Mouse (Mus musculus) embryonic fibroblast, embryonic 13.5 days (primary cell): ENCODE measurements around the gene 6030458C11Rik. TPM values are rescaled to one million over a fixed set of nuclear protein-coding genes. Genes with fewer than 3 reads are reported as not detected.

Experiments
- H3K27ac ChIP-seq: 2 replicates; pipeline ENCODE4 v1.5.1; 2012; ENCODE audit warnings: low read length, control low read depth, inconsistent platforms; ENCODE audit not compliant: insufficient read depth
- H3K4me1 ChIP-seq: 2 replicates; pipeline ENCODE4 v1.6.1; 2011; ENCODE audit warnings: low read length; ENCODE audit not compliant: control insufficient read depth, insufficient read depth
- H3K4me3 ChIP-seq: 2 replicates; pipeline ENCODE4 v1.5.1; 2011; ENCODE audit warnings: mild to moderate bottlenecking, control low read depth, low read length; ENCODE audit not compliant: insufficient read depth
- CTCF ChIP-seq: IDR thresholded peaks from 2 replicates; pipeline ENCODE4 v1.5.1; 2011; ENCODE audit warnings: mild to moderate bottlenecking, control low read depth, low read length, moderate library complexity, borderline replicate concordance; ENCODE audit not compliant: insufficient read depth
- POLR2A ChIP-seq: IDR thresholded peaks from 2 replicates; pipeline ENCODE4 v1.6.1; 2011; ENCODE audit warnings: low read depth, mild to moderate bottlenecking, control low read depth, low read length, moderate library complexity
- polyA plus RNA-seq: library from polyadenylated mRNA; stranded (reverse); fragments of >200 nt; gene quantifications from 2 replicates; pipeline ENCODE4 v1.2.4, GENCODE M21; 2011; ENCODE audit warnings: low read depth; ENCODE audit not compliant: missing spikeins, insufficient read length

Gene 6030458C11Rik
- polyA plus RNA-seq, 1 experiment: 22.5 TPM

- H3K4me1 ChIP-seq: no peaks in the 10 kb centered on the region; the same call in 1 of the 2 replicates
- no peak overlapping the region for H3K27ac ChIP-seq
- H3K4me3 ChIP-seq: no peak overlapping the region
- TF ChIP-seq POLR2A (no peak), CTCF (no peak)
These were observed 29.0 kb downstream of the 6030458C11Rik start for GRCm38 (mm10) chr15:12795457-12795894.

GRCm38 (mm10) chr15:12794311-12794710 is 30.1 kb downstream of the 6030458C11Rik start:
- no peak for TF ChIP-seq POLR2A
- TF ChIP-seq CTCF: no peak
- no peak overlapping the region for H3K4me3 ChIP-seq
- H3K4me1 ChIP-seq: no peaks in the 10 kb centered on the region; the same call in 1 of the 2 replicates
- no peak overlapping the region for H3K27ac ChIP-seq

GRCm38 (mm10) chr15:12789406-12789867 is 35.0 kb downstream of the 6030458C11Rik start:
- no peak overlapping the region for H3K27ac ChIP-seq
- TF ChIP-seq CTCF (no peak), POLR2A (no peak)

DNA sequence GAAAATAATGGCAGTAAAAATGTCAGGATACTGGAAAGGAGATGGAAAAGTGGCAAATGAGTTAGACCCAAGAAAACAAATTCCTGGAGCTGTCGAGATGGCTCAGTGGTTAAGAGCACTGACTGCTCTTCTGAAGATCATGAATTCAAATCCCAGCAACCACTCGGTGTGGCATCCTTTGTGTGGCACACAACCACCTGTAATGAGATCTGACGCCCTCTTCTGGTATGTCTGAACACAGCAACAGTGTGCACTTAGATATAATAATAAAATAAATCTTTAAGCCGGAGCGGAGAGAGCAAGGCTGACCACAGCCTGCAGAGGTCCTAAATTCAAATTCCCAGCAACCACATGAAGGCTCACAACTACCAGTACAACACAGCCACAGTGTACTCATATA is 35.9 kb downstream of the 6030458C11Rik start:
- TF ChIP-seq POLR2A (no peak), CTCF (no peak)
- Histone ChIP-seq H3K4me3 (no peak overlapping the region), H3K27ac (no peak overlapping the region), H3K4me1 (no peaks in the 10 kb centered on the region)

More at GRCm38 (mm10) chr15:12789406-12789867, 35.0 kb downstream of the 6030458C11Rik start:
- Histone ChIP-seq H3K4me1 (no peaks in the 10 kb centered on the region), H3K4me3 (no peak overlapping the region)

DNA sequence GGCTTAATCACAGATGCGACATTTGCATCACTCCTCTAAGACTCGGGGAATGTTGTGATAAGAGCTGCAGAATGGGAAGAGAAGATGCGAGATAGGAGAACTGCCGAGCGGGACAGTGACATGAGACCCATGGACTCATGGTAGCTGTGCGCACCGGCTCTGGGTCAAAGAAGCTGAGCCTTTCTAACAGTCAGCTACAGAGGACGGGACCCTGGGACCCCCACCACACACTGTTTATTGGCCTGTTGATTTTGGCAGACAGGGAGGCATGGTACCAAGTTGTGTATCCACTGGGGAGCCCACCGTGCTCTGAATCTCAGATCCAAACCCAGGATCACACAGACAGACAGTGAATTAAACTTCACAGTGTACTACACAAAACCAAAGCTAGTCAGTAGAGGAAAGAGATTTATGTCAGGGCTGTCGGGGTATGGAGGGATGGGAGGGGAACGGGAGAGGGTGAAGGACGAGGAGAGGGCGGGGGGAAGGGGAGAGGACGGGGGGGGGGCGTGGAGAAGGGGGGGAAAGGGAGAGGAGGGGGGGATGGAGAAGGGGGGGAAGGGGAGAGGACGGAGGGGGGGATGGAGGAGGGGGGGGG is 42.6 kb downstream of the 6030458C11Rik start:
- TF ChIP-seq CTCF: no peak
- TF ChIP-seq POLR2A: no peak
- no peak overlapping the region for H3K4me3 ChIP-seq
- no peak overlapping the region for H3K27ac ChIP-seq
- H3K4me1 ChIP-seq: no peaks in the 10 kb centered on the region

DNA sequence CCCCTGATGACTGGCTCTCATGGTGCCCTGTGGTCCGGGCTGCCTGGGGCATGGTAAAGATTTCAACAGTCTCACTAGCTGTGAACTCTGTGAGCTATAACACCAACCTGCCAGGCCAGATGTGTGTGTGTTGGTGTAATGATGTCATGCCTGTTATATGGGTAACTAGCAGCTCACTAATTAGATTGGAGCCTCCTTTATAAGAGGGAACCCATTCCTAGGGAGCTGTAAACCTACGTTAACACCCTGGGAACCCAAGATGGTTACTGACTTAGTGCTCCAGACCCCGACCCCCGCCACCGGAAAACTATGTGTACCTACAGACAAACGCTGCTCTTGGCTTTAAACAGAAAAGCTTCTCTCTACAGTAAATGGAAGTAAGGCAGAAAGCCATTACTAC is 43.2 kb downstream of the 6030458C11Rik start:
- Histone ChIP-seq H3K27ac (no peak overlapping the region), H3K4me1 (no peaks in the 10 kb centered on the region), H3K4me3 (no peak overlapping the region)
- TF ChIP-seq POLR2A (no peak), CTCF (no peak)

- Histone ChIP-seq H3K27ac (no peak overlapping the region), H3K4me1 (no peaks in the 10 kb centered on the region), H3K4me3 (no peak overlapping the region)
- TF ChIP-seq CTCF (no peak), POLR2A (no peak)
These were observed 50.2 kb downstream of the 6030458C11Rik start for GRCm38 (mm10) chr15:12774149-12774753.

- no peaks in the 10 kb centered on the region for H3K4me1 ChIP-seq
- TF ChIP-seq POLR2A: no peak
- no peak for TF ChIP-seq CTCF
- H3K4me3 ChIP-seq: no peak overlapping the region
- H3K27ac ChIP-seq: no peak overlapping the region
These were observed 53.5 kb downstream of the 6030458C11Rik start for GRCm38 (mm10) chr15:12770958-12771357.

GRCm38 (mm10) chr15:12766848-12767247 is 57.6 kb downstream of the 6030458C11Rik start:
- Histone ChIP-seq H3K4me1 (no peaks in the 10 kb centered on the region), H3K4me3 (no peak overlapping the region), H3K27ac (no peak overlapping the region)
- no peak for TF ChIP-seq POLR2A
- no peak for TF ChIP-seq CTCF

- Histone ChIP-seq H3K27ac (no peak overlapping the region), H3K4me1 (no peaks in the 10 kb centered on the region), H3K4me3 (no peak overlapping the region)
- no peak for TF ChIP-seq CTCF
- TF ChIP-seq POLR2A: no peak
These were observed 61.3 kb downstream of the 6030458C11Rik start for GRCm38 (mm10) chr15:12763147-12763546.
